Mouse (Mus musculus): ENCODE data around the gene Prdm10. TPM values are rescaled to one million over a fixed set of nuclear protein-coding genes. Genes with fewer than 3 reads are reported as not detected.

Prdm10 gene
- polyA plus RNA-seq (2012; rRNA removed) = 2.7 and 3.0 TPM in 2 replicates

DNA sequence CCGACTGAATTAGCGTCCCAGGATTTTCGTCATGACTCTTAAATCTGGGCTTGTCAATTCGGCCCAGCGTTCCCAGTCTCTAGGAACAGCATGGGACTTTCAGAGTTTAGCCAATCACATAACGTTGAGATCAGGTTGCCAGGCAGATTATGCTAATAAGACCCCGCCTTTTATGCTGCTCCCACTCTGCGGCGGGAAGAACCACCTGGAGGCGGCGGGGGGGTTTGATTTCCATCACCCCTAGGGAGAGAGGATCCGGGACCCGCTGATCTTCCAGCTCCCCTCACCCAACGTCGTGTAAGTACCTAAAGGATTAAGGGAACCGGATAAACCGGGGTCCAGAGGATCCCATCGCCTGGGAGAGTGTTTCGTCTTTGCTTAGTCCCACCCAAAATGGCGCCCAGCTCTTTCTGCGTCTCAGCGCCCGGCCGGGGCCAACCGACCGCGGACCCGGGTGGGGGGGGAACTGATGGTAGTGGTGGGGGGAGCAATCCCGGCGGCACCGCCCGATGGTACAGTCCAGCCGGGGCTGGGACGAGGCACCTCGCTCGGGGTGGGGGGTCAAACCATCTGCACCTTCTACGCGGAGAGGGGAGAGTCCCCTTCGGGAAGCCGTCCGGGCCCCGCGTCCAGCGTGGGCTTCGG lies at the start of gene Prdm10:
Gene Prdm10, plus strand, starts transcription at position 173 of the 645 bp plus-strand sequence.

DNA sequence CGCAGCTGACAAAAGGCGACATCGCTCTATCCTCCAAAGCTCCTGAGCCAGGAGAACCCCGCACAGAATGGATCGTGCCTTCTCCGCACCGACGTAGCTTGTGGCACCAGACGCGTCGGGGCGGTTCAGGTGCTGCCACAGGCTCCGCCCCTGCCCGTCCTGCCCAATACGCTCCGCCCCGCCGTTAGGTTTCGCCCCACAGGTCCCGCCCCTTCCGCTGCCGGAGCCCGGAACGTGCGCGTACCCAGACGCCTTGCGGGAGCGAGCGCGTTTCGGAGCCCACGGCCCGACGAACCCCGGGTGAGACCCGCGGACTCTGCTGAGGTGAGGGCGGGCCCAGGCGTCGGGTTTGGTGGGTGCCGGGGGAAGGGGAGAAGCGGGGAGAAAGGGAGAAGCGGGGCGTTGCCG lies 105.6 kb downstream of the Prdm10 start, which contains the start of gene Nfrkb:
Gene Nfrkb, plus strand, starts transcription at position 246 of the 408 bp plus-strand sequence.

Other genes starting within 250 kb of the Prdm10 start
- gene Zbtb44, start 249.9 kb upstream of the Prdm10 start, polyA plus RNA-seq (2012; rRNA removed) = 2.7 and 5.3 TPM in 2 replicates
- gene St14, start 148.7 kb upstream of the Prdm10 start, polyA plus RNA-seq (2012; rRNA removed) = 64.5 and 82.6 TPM in 2 replicates
- 115 and 119 TPM in 2 replicates for gene Aplp2, start 68.7 kb upstream of the Prdm10 start, polyA plus RNA-seq (2012; rRNA removed)
- gene Nfrkb, start 105.7 kb downstream of the Prdm10 start, polyA plus RNA-seq (2012; rRNA removed) = 5.6 and 6.7 TPM in 2 replicates
- gene Tmem45b, start 183.9 kb downstream of the Prdm10 start, polyA plus RNA-seq (2012; rRNA removed) = 48.3 and 61.8 TPM in 2 replicates